Mouse (Mus musculus) CH12.LX (cell line): Measurements from ENCODE around the gene Ccdc88c. TPM values are rescaled to one million over a fixed set of nuclear protein-coding genes. Genes with fewer than 3 reads are reported as not detected.

Source experiments
- DNase-seq: peaks from one replicate; pipeline ENCODE4 v3.0.0-alpha.2; 2013; ENCODE audit errors: extremely low read depth
- H3K27ac ChIP-seq: 2 replicates; pipeline ENCODE4 v1.5.1; 2012; ENCODE audit warnings: low read depth, mild to moderate bottlenecking, control low read depth, moderate library complexity; ENCODE audit not compliant: insufficient read depth
- H3K27me3 ChIP-seq: replicated peaks from 2 replicates; pipeline ENCODE3; 2012; ENCODE audit warnings: inconsistent platforms
- H3K36me3 ChIP-seq, 2 experiments: replicated peaks in 1 of 2; 2 replicates each; pipeline versions ENCODE3 to v1.6.1; 2012; ENCODE audit warnings: inconsistent platforms in 1 of 2, low read length in 1 of 2, mild to moderate bottlenecking in 1 of 2, mixed read lengths in 1 of 2, moderate library complexity in 1 of 2; ENCODE audit not compliant: control insufficient read depth in 1 of 2, insufficient read depth in 1 of 2
- H3K4me1 ChIP-seq, 2 experiments: 2 replicates each; pipeline ENCODE4 v1.6.1; 2012; ENCODE audit warnings: inconsistent platforms in 1 of 2, moderate library complexity in 1 of 2; ENCODE audit not compliant: insufficient read depth in 2 of 2, control insufficient read depth in 1 of 2
- H3K4me2 ChIP-seq: 2 replicates; pipeline ENCODE4 v1.6.1; 2012; ENCODE audit warnings: low read depth, mild to moderate bottlenecking, control low read depth; ENCODE audit not compliant: poor library complexity, insufficient read depth, severe bottlenecking
- H3K4me3 ChIP-seq, 3 experiments: fragments of 150-350 bp in 1 of 3; sonication (generic) in 1 of 3; replicated peaks in 1 of 3; 2 replicates each; pipeline versions ENCODE3 to v1.5.1; 2011 to 2012; ENCODE audit warnings: low read depth in 2 of 3, low read length in 2 of 3, mild to moderate bottlenecking in 2 of 3, moderate library complexity in 2 of 3, control low read depth in 1 of 3, improper control_type of control experiment in 1 of 3, inconsistent platforms in 1 of 3, mixed read lengths in 1 of 3; ENCODE audit not compliant: poor library complexity in 1 of 3
- H3K79me2 ChIP-seq: replicated peaks from 2 replicates; pipeline ENCODE4 v1.6.1; 2012; ENCODE audit warnings: mild to moderate bottlenecking, moderate library complexity; ENCODE audit not compliant: control insufficient read depth, poor library complexity, insufficient read depth, severe bottlenecking; ENCODE audit errors: extremely low read depth
- H3K9ac ChIP-seq: 2 replicates; pipeline ENCODE4 v1.6.1; 2012; ENCODE audit warnings: low read depth, mild to moderate bottlenecking, control low read depth, moderate library complexity; ENCODE audit not compliant: insufficient read depth
- H3K9me3 ChIP-seq: replicated peaks from 2 replicates; pipeline ENCODE3; 2012; ENCODE audit warnings: low read length, inconsistent platforms, mixed read lengths
- BHLHE40 ChIP-seq: IDR thresholded peaks from 2 replicates; pipeline ENCODE4 v1.6.1; 2011; ENCODE audit warnings: mild to moderate bottlenecking, low read depth, low read length, improper control_type of control experiment
- CHD1 ChIP-seq: IDR thresholded peaks from 2 replicates; pipeline ENCODE4 v1.6.1; 2012; ENCODE audit warnings: low read depth, low read length, improper control_type of control experiment, inconsistent platforms
- CHD2 ChIP-seq: IDR thresholded peaks from 2 replicates; pipeline ENCODE4 v1.6.1; 2011; ENCODE audit warnings: low read length, improper control_type of control experiment
- ELF1 ChIP-seq: IDR thresholded peaks from 2 replicates; pipeline ENCODE4 v1.6.1; 2014; ENCODE audit warnings: low read depth, mild to moderate bottlenecking, inconsistent platforms, low read length, improper control_type of control experiment
- EP300 ChIP-seq: IDR thresholded peaks from 2 replicates; pipeline ENCODE4 v1.6.1; 2011; ENCODE audit warnings: low read length, improper control_type of control experiment
- ETS1 ChIP-seq: conservative IDR thresholded peaks from 2 replicates; pipeline ENCODE4 v1.6.1; 2012; ENCODE audit warnings: low read depth, mild to moderate bottlenecking, inconsistent platforms, low read length, improper control_type of control experiment, moderate library complexity
- IRF4 ChIP-seq: IDR thresholded peaks from 2 replicates; pipeline ENCODE4 v1.6.1; 2014; ENCODE audit warnings: low read depth, mild to moderate bottlenecking, inconsistent platforms, low read length, improper control_type of control experiment
- JUND ChIP-seq: conservative IDR thresholded peaks from 2 replicates; pipeline ENCODE4 v1.6.1; 2011; ENCODE audit warnings: low read depth, low read length, improper control_type of control experiment
- KAT2A ChIP-seq: IDR thresholded peaks from 2 replicates; pipeline ENCODE4 v1.6.1; 2012; ENCODE audit warnings: low read length, improper control_type of control experiment, inconsistent platforms; ENCODE audit not compliant: insufficient replicate concordance
- MYC ChIP-seq: IDR thresholded peaks from 2 replicates; pipeline ENCODE4 v1.6.1; 2011; ENCODE audit warnings: low read depth, mild to moderate bottlenecking, improper control_type of control experiment, low read length
- PAX5 ChIP-seq: IDR thresholded peaks from 2 replicates; pipeline ENCODE4 v1.6.1; 2012; ENCODE audit warnings: low read length, inconsistent platforms, mixed read lengths
- SIN3A ChIP-seq: IDR thresholded peaks from 2 replicates; pipeline ENCODE4 v1.6.1; 2012; ENCODE audit warnings: low read length, improper control_type of control experiment, inconsistent platforms
- TBP ChIP-seq: conservative IDR thresholded peaks from 2 replicates; pipeline ENCODE4 v1.6.1; 2011; ENCODE audit warnings: low read depth, low read length, improper control_type of control experiment
- TCF12 ChIP-seq: IDR thresholded peaks from 2 replicates; pipeline ENCODE4 v1.6.1; 2014; ENCODE audit warnings: low read depth, mild to moderate bottlenecking, inconsistent platforms, low read length, improper control_type of control experiment
- UBTF ChIP-seq: IDR thresholded peaks from 2 replicates; pipeline ENCODE4 v1.6.1; 2012; ENCODE audit warnings: low read depth, mild to moderate bottlenecking, inconsistent platforms, low read length, improper control_type of control experiment, moderate library complexity
- USF2 ChIP-seq: conservative IDR thresholded peaks from 2 replicates; pipeline ENCODE4 v1.6.1; 2011; ENCODE audit warnings: low read depth, low read length, improper control_type of control experiment
- ZNF384 ChIP-seq: IDR thresholded peaks from 2 replicates; pipeline ENCODE4 v1.6.1; 2012; ENCODE audit warnings: low read depth, low read length, improper control_type of control experiment, inconsistent platforms
- dilution Hi-C: fragments of 300-500 bp; cut with MboI; formaldehyde crosslinking; loops from 2 replicates; pipeline ENCODE4 v1.14.3; 2020; ENCODE audit warnings: low sequenced_read_pairs; ENCODE audit not compliant: extremely low pct_unique_long_range_greater_than_20kb, extremely low pct_ligation_motif_present
- in situ Hi-C: fragments of 300-500 bp; cut with MboI; formaldehyde crosslinking; loops from 3 replicates; pipeline ENCODE4 v1.14.3; 2019; ENCODE audit warnings: low sequenced_read_pairs, low pct_ligation_motif_present, low pct_unique_long_range_greater_than_20kb, mixed read lengths
- polyA plus RNA-seq: library from polyadenylated mRNA; unstranded; fragments of >175 nt; gene quantifications from 2 replicates; pipeline ENCODE4 v1.2.1, GENCODE M21; 2012; ENCODE audit warnings: low read depth; ENCODE audit not compliant: insufficient read length
- total RNA-seq, 2 experiments: library from RNA; depleted of rRNA; stranded (reverse); fragments of 300-350 nt in 1 of 2; fragments of >200 nt in 1 of 2; gene quantifications; 2 replicates each; pipeline ENCODE4 v1.2.3; 2012 to 2014

Ccdc88c gene
- total and polyA plus RNA-seq, 3 experiments: 20.3 to 32.7 (median 24.9) TPM

- Histone ChIP-seq H3K79me2 (no peaks in the 10 kb centered on the region), H3K4me3 (no peak overlapping the region), H3K4me1 (peaks cover 14 to 71% of the 10 kb centered on the region in 2 experiments), H3K36me3 (peaks cover 28 to 45% of the 10 kb centered on the region in 2 experiments), H3K27me3 (no peaks in the 10 kb centered on the region), H3K9me3 (no peaks in the 10 kb centered on the region), H3K9ac (no peak overlapping the region), H3K27ac (no peak overlapping the region), H3K4me2 (no peak overlapping the region)
- no peak for TF ChIP-seq PAX5
- no peak for TF ChIP-seq KAT2A
- TF ChIP-seq CHD2: no peak
- no peak for TF ChIP-seq SIN3A
- TF ChIP-seq ETS1: no peak
- no peak for TF ChIP-seq MYC
- no peak for TF ChIP-seq ELF1
- no peak for TF ChIP-seq JUND
- no peak for TF ChIP-seq IRF4
- no peak for TF ChIP-seq CHD1
- TF ChIP-seq TBP: no peak
- TF ChIP-seq EP300: no peak
- TF ChIP-seq UBTF: no peak
- no peak for TF ChIP-seq ZNF384
- TF ChIP-seq USF2: no peak
- TF ChIP-seq TCF12: no peak
- no peak for DNase-seq
- in situ Hi-C loops: loop anchor here (5.0 kb wide), 1 partner anchor 42 kb away; no protein-coding TSS in a partner anchor
- dilution Hi-C loops: no loop called here
Observed at GRCm38 (mm10) chr12:100909765-100910164, 119.1 kb downstream of the Ccdc88c start.

- Histone ChIP-seq H3K79me2 (no peaks in the 10 kb centered on the region), H3K9me3 (no peaks in the 10 kb centered on the region), H3K4me1 (peaks cover 20 to 82% of the 10 kb centered on the region in 2 experiments), H3K4me2 (no peak overlapping the region), H3K4me3 (peak overlapping the region in 1 of 3 experiments; percentile 34), H3K27ac (no peak overlapping the region), H3K27me3 (no peaks in the 10 kb centered on the region), H3K36me3 (peaks cover 19 to 33% of the 10 kb centered on the region in 2 experiments), H3K9ac (no peak overlapping the region)
- dilution Hi-C loops (no loop called here), in situ Hi-C loops (no loop called here)
- DNase-seq: peak; percentile 19
- TF ChIP-seq IRF4 (peak; percentile 75), PAX5 (no peak), EP300 (peak; percentile 71), ELF1 (no peak), BHLHE40 (0 out of 2 replicates have a peak, but pooled peaks have one; percentile 22)
- TF ChIP-seq, all 38 proteins: peak for 3
Observed at GRCm38 (mm10) chr12:100908298-100909034, 120.4 kb downstream of the Ccdc88c start.
